Mouse (Mus musculus): ENCODE measurements around the gene Dpep3. TPM values are rescaled to one million over a fixed set of nuclear protein-coding genes. Genes with fewer than 3 reads are reported as not detected.
"Not testable (repeated sequence)": the region's sequence is repeated elsewhere in the genome, so short reads cannot be mapped to it uniquely, and the experiment has no call there.

The Dpep3 gene
- polyA plus RNA-seq, 2 experiments: 0.11 TPM; not detected in 1

- H3K27me3 ChIP-seq (ENCODE audit: control insufficient read depth, insufficient read depth, low read length): no peaks in the 10 kb centered on the region
- no peak overlapping the region for H3K9ac ChIP-seq (ENCODE audit: low read depth, low read length, severe bottlenecking)
- H3K9me3 ChIP-seq (ENCODE audit: control insufficient read depth, low read length): no peaks in the 10 kb centered on the region
- no peak for TF ChIP-seq POLR2A (IDR thresholded peaks at IDR 0.05; ENCODE audit: borderline replicate concordance, extremely low read depth, insufficient read depth, insufficient read length)
- 61% methylated on average over 4 of the region's 4 CpGs for WGBS
- ATAC-seq (ENCODE audit: low FRiP score, low read depth) (no peak), DNase-seq (ENCODE audit: low spot score) (no peak)
- no peaks in the 10 kb centered on the region; the same call in 1 of the 2 replicates for H3K4me1 ChIP-seq (ENCODE audit: control insufficient read depth, insufficient read depth, low read length)
- H3K4me3 ChIP-seq (replicated peaks; ENCODE audit: low read length): no peak overlapping the region
- no peak overlapping the region for H3K4me2 ChIP-seq (replicated peaks; ENCODE audit: low read depth, low read length, severe bottlenecking)
- no peaks in the 10 kb centered on the region for H3K36me3 ChIP-seq (ENCODE audit: control insufficient read depth, insufficient read depth, low read length)
- no peak overlapping the region for H3K27ac ChIP-seq (replicated peaks; ENCODE audit: low read depth, low read length)
These were observed 14.0 kb upstream of the Dpep3 start for GRCm38 (mm10) chr8:105993226-105993625.

- DNase-seq (ENCODE audit: low spot score) (no peak), ATAC-seq (ENCODE audit: low FRiP score, low read depth) (no peak)
- TF ChIP-seq POLR2A (IDR thresholded peaks at IDR 0.05; ENCODE audit: borderline replicate concordance, extremely low read depth, insufficient read depth, insufficient read length): no peak
- H3K4me3 ChIP-seq (replicated peaks; ENCODE audit: low read length): no peak overlapping the region
- no peak overlapping the region for H3K9ac ChIP-seq (ENCODE audit: low read depth, low read length, severe bottlenecking)
- H3K27ac ChIP-seq (replicated peaks; ENCODE audit: low read depth, low read length): no peak overlapping the region
- H3K9me3 ChIP-seq (ENCODE audit: control insufficient read depth, low read length): no peaks in the 10 kb centered on the region
- no peaks in the 10 kb centered on the region for H3K36me3 ChIP-seq (ENCODE audit: control insufficient read depth, insufficient read depth, low read length)
- no peak overlapping the region for H3K4me2 ChIP-seq (replicated peaks; ENCODE audit: low read depth, low read length, severe bottlenecking)
- no peaks in the 10 kb centered on the region; the same call in 1 of the 2 replicates for H3K4me1 ChIP-seq (ENCODE audit: control insufficient read depth, insufficient read depth, low read length)
- H3K27me3 ChIP-seq (ENCODE audit: control insufficient read depth, insufficient read depth, low read length): no peaks in the 10 kb centered on the region
- 64% methylated on average over 5 of the region's 5 CpGs for WGBS
These were observed 13.3 kb upstream of the Dpep3 start for GRCm38 (mm10) chr8:105992499-105992898.

GRCm38 (mm10) chr8:105991546-105991945 is 12.3 kb upstream of the Dpep3 start:
- H3K9ac ChIP-seq (ENCODE audit: low read depth, low read length, severe bottlenecking): no peak overlapping the region
- no peak overlapping the region for H3K27ac ChIP-seq (replicated peaks; ENCODE audit: low read depth, low read length)
- 89% methylated on average over 2 of the region's 2 CpGs for WGBS
- no peaks in the 10 kb centered on the region for H3K27me3 ChIP-seq (ENCODE audit: control insufficient read depth, insufficient read depth, low read length)
- no peak for DNase-seq (ENCODE audit: low spot score)
- TF ChIP-seq POLR2A (IDR thresholded peaks at IDR 0.05; ENCODE audit: borderline replicate concordance, extremely low read depth, insufficient read depth, insufficient read length): no peak
- H3K4me2 ChIP-seq (replicated peaks; ENCODE audit: low read depth, low read length, severe bottlenecking): no peak overlapping the region
- no peaks in the 10 kb centered on the region for H3K9me3 ChIP-seq (ENCODE audit: control insufficient read depth, low read length)
- H3K4me1 ChIP-seq (ENCODE audit: control insufficient read depth, insufficient read depth, low read length): no peaks in the 10 kb centered on the region; the same call in 1 of the 2 replicates
- no peaks in the 10 kb centered on the region for H3K36me3 ChIP-seq (ENCODE audit: control insufficient read depth, insufficient read depth, low read length)
- no peak for ATAC-seq (ENCODE audit: low FRiP score, low read depth)
- no peak overlapping the region for H3K4me3 ChIP-seq (replicated peaks; ENCODE audit: low read length)

GRCm38 (mm10) chr8:105990856-105991387 is 11.7 kb upstream of the Dpep3 start, which contains the start of gene Dus2:
TSS of gene Dus2 (plus strand) at chr8:105991337.
- DNase-seq (ENCODE audit: low spot score) (peak; percentile 81), ATAC-seq (ENCODE audit: low FRiP score, low read depth) (peak; percentile 73)
- Histone ChIP-seq H3K27me3 (ENCODE audit: control insufficient read depth, insufficient read depth, low read length) (no peaks in the 10 kb centered on the region), H3K9ac (ENCODE audit: low read depth, low read length, severe bottlenecking) (peak within 1 kb of the TSS; percentile 7; the same call in 1 of the 2 replicates), H3K36me3 (ENCODE audit: control insufficient read depth, insufficient read depth, low read length) (no peaks in the 10 kb centered on the region), H3K27ac (replicated peaks; ENCODE audit: low read depth, low read length) (no peak within 1 kb of the TSS), H3K9me3 (ENCODE audit: control insufficient read depth, low read length) (no peaks in the 10 kb centered on the region), H3K4me3 (replicated peaks; ENCODE audit: low read length) (no peak within 1 kb of the TSS), H3K4me2 (replicated peaks; ENCODE audit: low read depth, low read length, severe bottlenecking) (peak within 1 kb of the TSS; percentile 24; the same call in 1 of the 2 replicates), H3K4me1 (ENCODE audit: control insufficient read depth, insufficient read depth, low read length) (no peaks in the 10 kb centered on the region; the same call in 1 of the 2 replicates)
- no peak for TF ChIP-seq POLR2A (IDR thresholded peaks at IDR 0.05; ENCODE audit: borderline replicate concordance, extremely low read depth, insufficient read depth, insufficient read length)
- WGBS: 8% methylated on average over 15 of the region's 15 CpGs

GRCm38 (mm10) chr8:105988546-105988945 is 9.3 kb upstream of the Dpep3 start:
- no peak overlapping the region for H3K27ac ChIP-seq (replicated peaks; ENCODE audit: low read depth, low read length)
- H3K4me2 ChIP-seq (replicated peaks; ENCODE audit: low read depth, low read length, severe bottlenecking): no peak overlapping the region
- no peaks in the 10 kb centered on the region; the same call in 1 of the 2 replicates for H3K4me1 ChIP-seq (ENCODE audit: control insufficient read depth, insufficient read depth, low read length)
- TF ChIP-seq POLR2A (IDR thresholded peaks at IDR 0.05; ENCODE audit: borderline replicate concordance, extremely low read depth, insufficient read depth, insufficient read length): no peak
- H3K9ac ChIP-seq (ENCODE audit: low read depth, low read length, severe bottlenecking): no peak overlapping the region
- H3K4me3 ChIP-seq (replicated peaks; ENCODE audit: low read length): no peak overlapping the region
- DNase-seq (ENCODE audit: low spot score) (no peak), ATAC-seq (ENCODE audit: low FRiP score, low read depth) (no peak)
- H3K27me3 ChIP-seq (ENCODE audit: control insufficient read depth, insufficient read depth, low read length): no peaks in the 10 kb centered on the region
- WGBS: 83% methylated on average over 11 of the region's 11 CpGs
- no peaks in the 10 kb centered on the region for H3K36me3 ChIP-seq (ENCODE audit: control insufficient read depth, insufficient read depth, low read length)
- H3K9me3 ChIP-seq (ENCODE audit: control insufficient read depth, low read length): no peaks in the 10 kb centered on the region

- H3K27me3 ChIP-seq (ENCODE audit: control insufficient read depth, insufficient read depth, low read length); H3K4me1 ChIP-seq (ENCODE audit: control insufficient read depth, insufficient read depth, low read length); DNase-seq (ENCODE audit: low spot score); H3K9ac ChIP-seq (ENCODE audit: low read depth, low read length, severe bottlenecking); H3K4me3 ChIP-seq (replicated peaks; ENCODE audit: low read length); H3K9me3 ChIP-seq (ENCODE audit: control insufficient read depth, low read length); H3K36me3 ChIP-seq (ENCODE audit: control insufficient read depth, insufficient read depth, low read length); ATAC-seq (ENCODE audit: low FRiP score, low read depth); H3K27ac ChIP-seq (replicated peaks; ENCODE audit: low read depth, low read length); H3K4me2 ChIP-seq (replicated peaks; ENCODE audit: low read depth, low read length, severe bottlenecking): not testable (repeated sequence)
- 74% methylated on average over 10 of the region's 11 CpGs for WGBS
These were observed 4.2 kb upstream of the Dpep3 start for GRCm38 (mm10) chr8:105983406-105983805.

Data from limb, embryonic 14.5 days (tissue).